Mouse (Mus musculus): ENCODE measurements around the gene C2cd4d.

GRCm38 (mm10) chr3:94399663-94400310 lies 37.5 kb downstream of the C2cd4d start:
- TF ChIP-seq GATA1 (IDR thresholded peaks at IDR 0.05; ENCODE audit: borderline replicate concordance, low read length) (no peak), FLI1 (IDR thresholded peaks at IDR 0.05; ENCODE audit: low read length) (no peak)
